Mouse (Mus musculus): Measurements from ENCODE around the gene Itgad.

The Itgad gene

GRCm38 (mm10) chr7:128245547-128245946, 91.4 kb downstream of the Itgad start:
- no peak for DNase-seq

DNA sequence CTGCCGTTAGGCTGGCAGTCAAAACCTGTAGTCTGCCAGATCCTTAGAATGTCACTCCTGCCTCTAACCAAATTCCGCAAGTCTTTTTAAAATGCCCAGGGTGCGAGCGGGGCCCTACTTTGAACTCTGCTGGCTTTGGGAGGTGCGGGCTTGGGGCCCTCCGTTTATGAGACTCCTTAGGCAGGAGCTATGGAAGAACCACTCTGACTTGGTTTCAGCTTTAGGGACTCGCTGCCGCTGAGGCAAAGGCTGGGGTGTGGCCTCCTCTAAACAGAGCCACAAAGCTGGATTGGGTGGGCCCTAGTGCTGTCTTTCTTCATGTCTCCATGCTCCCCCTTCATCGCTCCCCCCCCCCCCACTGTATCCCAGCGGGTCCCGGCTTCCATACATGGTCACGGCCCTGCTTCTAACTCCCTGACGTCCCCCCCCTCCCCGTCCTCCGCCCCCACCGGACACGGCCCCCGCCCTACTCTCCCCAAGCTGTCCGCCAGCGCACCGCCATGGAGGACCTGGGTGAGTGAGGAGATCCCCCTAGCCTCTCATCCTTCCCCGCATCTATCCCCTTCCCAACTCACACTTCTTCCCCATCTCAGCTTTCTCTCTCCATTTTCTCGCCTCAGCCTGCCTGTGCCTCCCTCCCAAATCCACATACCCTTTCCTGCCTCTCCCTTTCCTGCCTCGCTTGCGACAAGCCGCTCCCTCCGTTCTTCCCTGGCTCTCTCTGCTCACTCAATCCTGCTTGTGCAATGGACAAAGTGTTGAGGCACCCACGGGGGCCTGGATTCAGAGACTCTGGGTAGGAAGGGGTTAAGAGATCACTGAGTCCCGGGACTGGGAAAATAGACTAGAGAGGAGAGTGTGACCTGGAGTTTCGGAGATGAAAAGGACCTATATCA, 92.6 kb downstream of the Itgad start, which contains the start of gene Tgfb1i1:
Tgfb1i1 (plus strand) TSS at position 317 of the 896 bp plus-strand sequence.
- peak; percentile 67 to 81 for DNase-seq

- DNase-seq = peak; percentile 91 to 93
Observed at GRCm38 (mm10) chr7:128247443-128247842, 93.3 kb downstream of the Itgad start.

DNA sequence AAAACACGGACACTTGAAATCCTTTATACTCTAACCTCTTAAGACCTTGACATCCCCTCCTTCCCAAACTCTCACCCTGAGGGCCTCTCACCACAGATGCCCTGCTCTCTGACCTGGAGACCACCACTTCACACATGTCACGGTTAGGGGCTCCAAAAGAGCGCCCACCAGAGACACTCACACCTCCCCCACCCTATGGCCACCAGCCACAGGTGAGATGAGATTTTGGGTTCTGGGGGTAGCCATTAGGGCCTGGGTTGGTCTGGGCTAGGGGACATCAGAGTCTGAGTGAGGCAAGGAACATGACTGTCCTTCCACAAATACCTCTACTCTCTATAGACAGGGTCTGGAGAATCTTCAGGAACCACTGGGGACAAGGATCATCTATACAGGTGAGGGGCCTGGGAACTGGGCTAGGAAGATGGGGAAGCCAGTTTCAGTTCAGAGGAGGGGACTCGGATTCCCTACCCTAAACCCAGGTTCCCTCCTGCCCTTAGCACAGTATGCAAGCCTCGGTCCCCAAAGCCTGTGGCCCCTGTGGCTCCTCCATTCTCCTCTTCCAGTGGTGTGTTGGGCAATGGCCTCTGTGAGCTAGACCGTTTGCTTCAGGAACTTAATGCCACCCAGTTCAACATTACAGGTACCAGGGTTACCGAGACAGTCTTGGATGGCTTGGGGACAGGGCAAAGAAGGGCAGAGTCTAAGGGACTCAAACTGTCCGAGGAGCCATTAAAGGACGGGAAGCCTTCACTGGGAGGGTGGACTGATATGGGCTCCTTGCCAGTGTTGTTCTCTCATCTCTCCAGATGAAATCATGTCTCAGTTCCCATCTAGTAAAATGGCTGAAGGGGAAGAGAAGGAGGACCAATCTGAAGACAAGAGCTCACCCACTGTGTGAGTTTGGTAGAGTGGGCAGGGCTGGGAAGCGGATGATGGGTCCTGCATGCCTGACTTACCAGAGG, 94.2 kb downstream of the Itgad start:
- DNase-seq = no peak

DNA sequence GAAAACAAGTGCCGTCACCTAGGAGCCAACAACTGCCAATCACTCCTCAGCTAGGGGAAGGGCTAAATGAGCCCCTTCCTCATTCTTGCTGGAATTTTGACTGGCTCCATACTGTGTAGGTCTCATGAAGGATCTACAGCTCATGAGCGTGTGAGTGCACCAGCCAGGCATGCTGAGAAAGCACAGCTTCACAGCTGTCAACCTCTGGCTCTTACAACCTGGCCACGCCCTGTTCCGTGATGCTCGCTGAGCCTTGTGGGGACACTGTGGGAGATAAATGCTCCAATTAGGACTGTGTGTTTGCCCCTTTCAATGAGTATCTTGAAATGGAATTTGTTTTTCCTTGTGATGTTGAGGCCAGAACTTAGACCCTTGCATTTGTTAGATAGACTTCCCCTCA, 95.8 kb downstream of the Itgad start:
- peak in 1 of 2 experiments; percentile 1 for DNase-seq

DNA sequence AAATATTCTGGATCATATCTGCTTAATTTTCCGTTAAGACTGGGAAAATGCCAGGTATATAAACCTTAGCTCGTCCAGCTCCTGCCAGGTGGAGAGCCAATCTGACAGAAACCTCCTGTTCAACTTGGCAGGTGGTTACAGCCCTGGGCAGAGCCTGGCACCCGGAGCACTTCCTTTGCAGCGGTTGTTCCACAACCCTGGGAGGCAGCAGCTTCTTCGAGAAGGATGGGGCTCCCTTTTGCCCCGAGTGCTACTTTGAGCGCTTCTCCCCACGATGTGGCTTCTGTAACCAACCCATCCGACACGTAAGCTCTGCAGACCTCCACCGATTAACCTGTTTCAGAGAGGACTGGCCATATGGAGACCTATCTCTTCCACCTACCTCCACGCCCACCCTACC, 97.8 kb downstream of the Itgad start:
- DNase-seq = peak in 1 of 2 experiments; percentile 2

DNA sequence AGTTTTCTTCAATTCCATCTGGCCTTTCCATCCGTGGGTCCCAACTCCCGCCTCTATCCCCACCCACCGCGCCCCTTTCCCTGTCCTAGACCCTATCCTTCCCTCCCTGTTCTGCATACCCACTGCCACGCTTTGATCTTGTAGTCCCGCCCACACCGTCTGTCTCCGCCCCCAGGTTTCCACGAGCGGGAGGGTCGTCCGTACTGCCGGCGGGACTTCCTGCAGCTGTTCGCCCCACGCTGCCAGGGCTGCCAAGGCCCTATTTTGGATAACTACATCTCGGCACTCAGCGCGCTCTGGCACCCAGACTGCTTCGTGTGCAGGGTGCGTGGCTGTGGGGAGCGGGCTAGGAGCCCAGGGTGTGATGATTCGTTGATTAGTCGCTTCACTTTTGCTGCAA, 98.4 kb downstream of the Itgad start:
- no peak for DNase-seq

DNA sequence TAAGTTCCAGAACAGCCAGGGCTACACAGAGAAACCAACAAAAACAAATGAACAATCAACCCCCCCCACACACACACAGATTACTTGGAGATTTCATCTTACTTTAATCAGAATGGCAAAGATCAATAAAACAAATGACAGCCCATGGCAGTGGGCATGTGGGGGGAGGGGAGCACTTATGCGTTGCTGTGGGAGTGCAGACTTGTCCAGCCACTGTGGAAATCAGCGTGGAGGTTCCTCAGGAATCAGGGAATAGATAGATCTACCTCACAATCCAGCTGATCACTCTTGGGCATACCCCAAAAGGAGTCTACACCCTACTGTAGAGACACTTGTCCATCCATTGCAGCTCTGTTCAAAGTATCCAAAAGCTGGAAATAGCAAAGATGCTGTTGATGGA, 100.8 kb downstream of the Itgad start:
- DNase-seq = no peak

DNA sequence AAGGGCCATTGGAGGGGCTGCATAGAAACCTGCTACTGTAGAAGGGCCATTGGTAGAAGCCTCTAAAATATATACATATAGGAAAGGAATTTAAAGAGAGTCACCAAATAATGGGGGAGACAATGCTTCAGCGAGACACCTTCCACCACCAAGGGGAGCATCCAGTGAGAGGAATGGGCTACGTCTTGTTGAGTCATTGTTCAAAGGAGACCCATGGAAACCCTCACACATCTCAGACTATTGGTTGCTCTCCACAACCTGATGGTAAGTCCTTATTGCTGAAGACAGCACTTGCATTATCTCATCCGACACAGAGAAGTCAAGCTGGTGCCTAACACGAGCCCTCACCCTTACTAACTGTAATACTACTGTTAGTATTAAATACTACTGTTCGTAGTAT, 101.6 kb downstream of the Itgad start:
- no peak for DNase-seq

DNA sequence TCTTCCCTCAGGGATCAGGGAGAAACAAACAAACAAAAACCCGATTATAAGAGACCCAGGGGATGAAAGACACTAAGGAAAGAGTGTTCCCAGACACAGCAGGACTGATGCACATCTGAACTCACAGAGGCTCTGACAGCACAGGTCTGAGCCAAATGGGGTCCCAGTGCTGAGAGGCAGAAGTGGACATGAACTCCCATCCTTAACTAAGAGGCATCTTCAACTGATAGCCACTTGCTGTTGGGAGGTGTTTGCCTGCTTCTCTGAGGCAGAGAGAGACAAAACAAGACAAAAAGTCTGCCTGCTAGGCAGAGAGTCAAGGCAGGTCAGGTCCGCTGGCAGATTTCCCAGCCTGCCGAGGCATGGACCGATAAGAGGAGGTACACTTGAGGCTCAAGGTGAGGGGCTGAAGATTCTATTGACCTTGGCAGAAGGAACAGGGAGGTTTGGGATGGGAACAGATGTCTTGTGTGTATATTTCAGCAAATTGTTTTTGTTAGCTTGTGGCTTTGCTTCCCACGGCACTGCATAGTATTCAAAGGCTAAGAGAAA, 102.7 kb downstream of the Itgad start:
- peak in 1 of 2 experiments; percentile 45 for DNase-seq

DNA sequence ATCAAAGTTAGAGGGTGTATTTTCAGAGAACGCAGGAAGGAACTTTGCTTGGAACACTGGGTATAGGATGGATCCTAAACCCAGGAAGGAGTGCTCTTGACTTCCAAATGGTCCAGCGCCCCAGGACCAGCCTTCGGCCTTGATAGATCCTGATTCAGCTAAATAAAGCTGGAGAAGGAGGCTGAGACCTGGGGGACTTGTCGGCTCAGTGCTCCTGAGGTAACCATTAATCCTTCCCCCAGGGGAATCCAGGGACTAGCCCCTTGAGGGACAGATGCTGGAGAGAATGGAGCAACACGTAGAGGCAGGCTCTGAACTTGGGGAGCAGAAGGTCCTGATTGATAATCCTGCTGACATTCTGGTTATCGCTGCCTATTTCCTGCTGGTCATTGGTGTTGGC, 111.2 kb downstream of the Itgad start, which contains the start of gene Slc5a2:
Slc5a2 (plus strand) TSS at position 247 of the 400 bp plus-strand sequence.
- DNase-seq = no peak

- DNase-seq = no peak
Observed at GRCm38 (mm10) chr7:128266056-128266455, 111.9 kb downstream of the Itgad start.

- DNase-seq = no peak
Observed at GRCm38 (mm10) chr7:128267391-128267790, 113.2 kb downstream of the Itgad start.

DNA sequence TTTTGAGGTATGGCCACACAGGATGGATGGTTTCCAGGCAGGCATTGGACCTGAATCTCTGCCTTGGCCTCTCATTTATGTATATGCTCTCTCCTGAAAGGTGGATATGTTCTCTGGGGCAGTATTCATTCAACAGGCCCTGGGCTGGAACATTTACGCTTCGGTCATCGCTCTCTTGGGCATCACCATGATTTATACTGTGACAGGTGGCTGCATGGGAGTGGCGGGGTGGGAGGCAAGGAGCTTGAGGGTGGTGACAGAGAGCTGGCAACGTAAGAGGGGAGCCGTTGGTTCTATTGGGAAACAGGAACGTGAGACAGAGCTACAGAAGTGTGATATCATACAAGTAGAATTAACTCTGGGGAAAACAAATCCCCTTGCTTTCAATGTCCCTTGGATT, 113.6 kb downstream of the Itgad start:
- no peak for DNase-seq

- DNase-seq = no peak
Observed at GRCm38 (mm10) chr7:128270431-128270850, 116.3 kb downstream of the Itgad start.

- DNase-seq = no peak
Observed at GRCm38 (mm10) chr7:128271496-128271895, 117.3 kb downstream of the Itgad start.
